In genomic region chr1:191186386-191186770, GRCm38 (mm10) we compare ENCODE assay signal across 10 mouse cellular contexts. TPM values are rescaled to one million over a fixed set of nuclear protein-coding genes. Genes with fewer than 3 reads are reported as not detected.
DNase-seq lines count a peak whose midpoint lies in the region; ATAC-seq and TF ChIP-seq lines count a peak whose summit lies in the region.
"Had no signal": no experiment of that assay in that cellular context is flagged by ENCODE, and none has a peak within 500 bp of the region (broad histone marks: within the 10 kb centered on the region; RNA-seq: fewer than 3 reads in every experiment).

No protein-coding gene starts in this region.

- H3K9me3 ChIP-seq in embryonic facial prominence, embryonic 15.5 days (replicated peaks), result no peaks in the 10 kb centered on the region
- no peaks in the 10 kb centered on the region for H3K9me3 ChIP-seq in lung, embryonic 15.5 days
- H3K9me3 ChIP-seq in stomach, embryonic 16.5 days (replicated peaks; ENCODE audit: control insufficient read depth, low read length), result no peaks in the 10 kb centered on the region

- intact Hi-C loops in gastrocnemius, adult 2 months (cut with DNase I), result no loop called here

- WGBS in embryonic facial prominence, embryonic 15.5 days, result 5% methylated on average over 7 of the region's 7 CpGs
- WGBS in lung, embryonic 15.5 days, result 5% methylated on average over 7 of the region's 7 CpGs
- WGBS in stomach, embryonic 16.5 days, result 4% methylated on average over 7 of the region's 7 CpGs

- H3K4me3 ChIP-seq in gastrocnemius, adult 2 months, result peak overlapping the region; percentile 97
- H3K4me3 ChIP-seq in embryonic facial prominence, embryonic 15.5 days (replicated peaks), result no peak overlapping the region
- peak overlapping the region; percentile 60; the same call in 1 of the 2 replicates for H3K4me3 ChIP-seq in lung, embryonic 15.5 days
- peak overlapping the region; percentile 3; the same call in 1 of the 2 replicates for H3K4me3 ChIP-seq in stomach, embryonic 16.5 days (replicated peaks; ENCODE audit: low read length)

- H3K27ac ChIP-seq in gastrocnemius, adult 2 months, result peak overlapping the region; percentile 82
- H3K27ac ChIP-seq in embryonic facial prominence, embryonic 15.5 days (replicated peaks), result no peak overlapping the region
- 0 out of 2 replicates have a peak overlapping the region, but pooled peaks have one; percentile 46 for H3K27ac ChIP-seq in lung, embryonic 15.5 days
- no peak overlapping the region; the same call in 1 of the 2 replicates for H3K27ac ChIP-seq in stomach, embryonic 16.5 days (ENCODE audit: low read length)

- peaks cover 64% of the 10 kb centered on the region for H3K27me3 ChIP-seq in embryonic facial prominence, embryonic 15.5 days
- H3K27me3 ChIP-seq in lung, embryonic 15.5 days, result peaks cover 66% of the 10 kb centered on the region
- H3K27me3 ChIP-seq in stomach, embryonic 16.5 days (ENCODE audit: control insufficient read depth, insufficient read depth, low read length), result peaks cover 27% of the 10 kb centered on the region; the same call in 1 of the 2 replicates

- H3K4me2 ChIP-seq in embryonic facial prominence, embryonic 15.5 days (replicated peaks), result peak overlapping the region; percentile 100
- peak overlapping the region; percentile 99 for H3K4me2 ChIP-seq in lung, embryonic 15.5 days
- H3K4me2 ChIP-seq in stomach, embryonic 16.5 days (ENCODE audit: low read depth, low read length), result peak overlapping the region; percentile 76

- DNase-seq in gastrocnemius, adult 2 months, result peak; percentile 41
- DNase-seq in gastrocnemius, postnatal 25 days, result no peak
- DNase-seq in kidney, adult 18-20 months, result peak; percentile 56
- DNase-seq in thymus, adult 18-20 months, result no peak

- no peak for TF ChIP-seq CTCF in gastrocnemius, adult 2 months (IDR thresholded peaks at IDR 0.05)

- ATAC-seq in embryonic facial prominence, embryonic 15.5 days (ENCODE audit: insufficient number of reproducible peaks, low FRiP score, low TSS enrichment, low read depth), result no peak
- ATAC-seq in lung, embryonic 15.5 days (ENCODE audit: borderline replicate concordance, extremely low read depth, low FRiP score, low TSS enrichment), result no peak
- no peak for ATAC-seq in stomach, embryonic 16.5 days (ENCODE audit: insufficient read depth, low FRiP score)
- ATAC-seq in cerebellum, adult (ENCODE audit: insufficient number of reproducible peaks, low FRiP score, low TSS enrichment), result no peak

- no peaks in the 10 kb centered on the region for H3K36me3 ChIP-seq in embryonic facial prominence, embryonic 15.5 days
- H3K36me3 ChIP-seq in lung, embryonic 15.5 days, result no peaks in the 10 kb centered on the region
- no peaks in the 10 kb centered on the region for H3K36me3 ChIP-seq in stomach, embryonic 16.5 days (ENCODE audit: control insufficient read depth, insufficient read depth, low read length)

- H3K4me1 ChIP-seq in embryonic facial prominence, embryonic 15.5 days, result peaks cover 43% of the 10 kb centered on the region
- peaks cover 42% of the 10 kb centered on the region for H3K4me1 ChIP-seq in lung, embryonic 15.5 days
- peaks cover 24% of the 10 kb centered on the region for H3K4me1 ChIP-seq in stomach, embryonic 16.5 days (ENCODE audit: control insufficient read depth, insufficient read depth, low read length)

- no peak overlapping the region for H3K9ac ChIP-seq in embryonic facial prominence, embryonic 15.5 days
- H3K9ac ChIP-seq in lung, embryonic 15.5 days, result no peak overlapping the region
- no peak overlapping the region for H3K9ac ChIP-seq in stomach, embryonic 16.5 days (ENCODE audit: low read length)

RNA-seq across cellular contexts. Expression of gene Fam71a, which starts 21.8 kb away (rescaled TPM):
- not detected for total RNA-seq in gastrocnemius, adult 2 months (2021)
- not detected for total RNA-seq in gastrocnemius, postnatal 25 days (2021)
- not detected in 2 replicates for polyA plus RNA-seq in embryonic facial prominence, embryonic 15.5 days (2015; fragmentation: Nextera tagmentation; extraction: Ambion mirVana)
- polyA plus RNA-seq in lung, embryonic 15.5 days (2015; fragmentation: Nextera tagmentation; extraction: Ambion mirVana), result not detected in 2 replicates
- not detected in 2 replicates for polyA plus RNA-seq in stomach, embryonic 16.5 days (2015; fragmentation: Nextera tagmentation; extraction: Ambion mirVana)
- total RNA-seq: gastrocnemius, postnatal 4 days had no signal

RNA-seq across cellular contexts. Expression of gene Atf3, which starts 31.5 kb away (rescaled TPM):
- total RNA-seq in gastrocnemius, adult 2 months (2021), result 1 to 10 TPM; 2.7 to 7.2 TPM
- total RNA-seq in gastrocnemius, postnatal 25 days (2021), result 10 to 100 TPM in 1 of 2 experiments, 1 to 10 TPM in 1; 7.0 to 12.6 TPM
- polyA plus RNA-seq in embryonic facial prominence, embryonic 15.5 days (2015; fragmentation: Nextera tagmentation; extraction: Ambion mirVana), result 5.2 and 5.8 TPM in 2 replicates
- 4.1 and 4.3 TPM in 2 replicates for polyA plus RNA-seq in lung, embryonic 15.5 days (2015; fragmentation: Nextera tagmentation; extraction: Ambion mirVana)
- polyA plus RNA-seq in stomach, embryonic 16.5 days (2015; fragmentation: Nextera tagmentation; extraction: Ambion mirVana), result 4.7 and 5.9 TPM in 2 replicates
- polyA plus RNA-seq: testis, adult 2 months had no signal

Comparison
In these comparisons a context has a peak if more than half of its experiments do, and no peak if none do; other contexts are left out.
1. DNase-seq: peak in gastrocnemius, adult 2 months (single experiment) and kidney, adult 18-20 months (single experiment); none in gastrocnemius, postnatal 25 days (single experiment) and thymus, adult 18-20 months (0 of 2).
2. H3K27ac ChIP-seq: peak in gastrocnemius, adult 2 months (single experiment) and lung, embryonic 15.5 days (single experiment); none in embryonic facial prominence, embryonic 15.5 days (single experiment) and stomach, embryonic 16.5 days (single experiment).
3. Peak in every context shown above with its lines, with median percentiles within 50 percentile points of each other: H3K4me2 ChIP-seq.